In the genomic region with DNA sequence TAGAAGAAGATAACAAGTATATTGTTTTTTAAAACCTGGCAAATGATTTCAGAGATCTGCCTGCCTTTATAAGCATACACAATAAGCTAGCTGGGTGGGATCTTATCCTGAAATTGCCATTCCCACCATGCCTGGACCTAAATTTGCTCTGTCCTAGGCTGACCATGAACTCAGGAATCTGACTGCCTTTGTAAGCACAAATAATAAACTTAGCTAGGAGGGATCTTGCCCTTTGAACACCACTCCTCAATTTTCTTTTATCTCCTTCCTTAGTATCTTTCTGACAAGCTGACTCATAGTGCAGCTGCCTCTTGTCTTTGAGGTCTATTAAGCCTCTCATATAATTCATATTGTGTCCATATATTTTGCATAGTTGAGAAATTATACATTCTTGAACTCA, we compare ENCODE assay signal across 31 mouse cellular contexts.
"Had no signal": no experiment of that assay in that cellular context is flagged by ENCODE, and none has a peak within 500 bp of the region (broad histone marks: within the 10 kb centered on the region; RNA-seq: fewer than 3 reads in every experiment).

No protein-coding gene starts in this region.

- H3K4me1 ChIP-seq: liver, embryonic 12.5 days; liver, embryonic 13.5 days; liver, embryonic 15.5 days; lung, embryonic 15.5 days; midbrain, embryonic 15.5 days had no signal

- H3K27ac ChIP-seq: limb, embryonic 10.5 days; limb, embryonic 12.5 days; limb, embryonic 13.5 days; limb, embryonic 15.5 days; liver, embryonic 12.5 days; liver, embryonic 13.5 days; liver, embryonic 14.5 days; liver, embryonic 15.5 days; lung, embryonic 15.5 days; macrophage; midbrain, embryonic 10.5 days; midbrain, embryonic 12.5 days; midbrain, embryonic 13.5 days; midbrain, embryonic 15.5 days had no signal

- H3K4me2 ChIP-seq: limb, embryonic 12.5 days; limb, embryonic 13.5 days; limb, embryonic 15.5 days; liver, embryonic 11.5 days; liver, embryonic 12.5 days; liver, embryonic 13.5 days; liver, embryonic 15.5 days; lung, embryonic 14.5 days; lung, embryonic 15.5 days; midbrain, embryonic 11.5 days; midbrain, embryonic 12.5 days; midbrain, embryonic 13.5 days; midbrain, embryonic 15.5 days had no signal

- H3K9me3 ChIP-seq: limb, embryonic 10.5 days; limb, embryonic 15.5 days; liver, embryonic 12.5 days; liver, embryonic 13.5 days; liver, embryonic 15.5 days; lung, embryonic 15.5 days had no signal

- DNase-seq: left cerebral cortex, postnatal 4 days; liver; liver, embryonic 13.5 days; liver, postnatal 0 days; lung, adult 18-20 months; lung, adult 2 months; lung, embryonic 14.5 days; lung, postnatal 10 days; lung, postnatal 14 days; lung, postnatal 36 days; lung, postnatal 4 days; midbrain, embryonic 14.5 days had no signal

- ATAC-seq: liver, embryonic 12.5 days; liver, postnatal 0 days; lung, postnatal 0 days; midbrain, embryonic 13.5 days; midbrain, embryonic 15.5 days; midbrain, embryonic 16.5 days had no signal

- H3K9ac ChIP-seq: limb, embryonic 12.5 days; limb, embryonic 13.5 days; limb, embryonic 15.5 days; liver, embryonic 12.5 days; liver, embryonic 13.5 days; liver, embryonic 14.5 days; liver, embryonic 15.5 days; liver, postnatal 0 days; lung, embryonic 14.5 days; lung, embryonic 15.5 days; midbrain, embryonic 12.5 days; midbrain, embryonic 13.5 days; midbrain, embryonic 15.5 days had no signal

- H3K4me3 ChIP-seq: limb, embryonic 10.5 days; limb, embryonic 12.5 days; limb, embryonic 13.5 days; limb, embryonic 15.5 days; liver, embryonic 12.5 days; liver, embryonic 13.5 days; liver, embryonic 15.5 days; lung, embryonic 15.5 days; megakaryocyte, embryonic 14.5 days; midbrain, embryonic 10.5 days; midbrain, embryonic 12.5 days; midbrain, embryonic 13.5 days; midbrain, embryonic 15.5 days; myocyte had no signal

- H3K27me3 ChIP-seq: limb, embryonic 12.5 days; limb, embryonic 13.5 days; limb, embryonic 15.5 days; liver, embryonic 12.5 days; liver, embryonic 13.5 days; liver, embryonic 15.5 days; lung, embryonic 15.5 days; megakaryocyte, embryonic 14.5 days; midbrain, embryonic 12.5 days; midbrain, embryonic 13.5 days; midbrain, embryonic 15.5 days had no signal

- H3K36me3 ChIP-seq: limb, embryonic 10.5 days; limb, embryonic 12.5 days; limb, embryonic 15.5 days; liver, embryonic 12.5 days; liver, embryonic 13.5 days; liver, embryonic 15.5 days; lung, embryonic 15.5 days; midbrain, embryonic 10.5 days; midbrain, embryonic 12.5 days; midbrain, embryonic 13.5 days; midbrain, embryonic 15.5 days had no signal
